Mouse (Mus musculus) intestine, embryonic 14.5 days (tissue): ENCODE data around the gene Disc1. TPM values are rescaled to one million over a fixed set of nuclear protein-coding genes. Genes with fewer than 3 reads are reported as not detected.

ENCODE experiments used
- ATAC-seq: fragments of 200-750 bp; cut with Nextera tagmentation; replicated peaks from 2 replicates; pipeline ENCODE4 v1.8.0; 2017; ENCODE audit warnings: low read depth, moderate number of reproducible peaks, moderate TSS enrichment, moderate library complexity; ENCODE audit not compliant: low FRiP score, low TSS enrichment
- DNase-seq: peaks from one replicate; pipeline ENCODE4 v3.0.0-alpha.2; 2018; ENCODE audit warnings: low spot score
- H3K27ac ChIP-seq: fragments of 300-500 bp; sonication (generic); 2 replicates; pipeline ENCODE4 v1.5.1; 2014; ENCODE audit warnings: low read depth, mild to moderate bottlenecking, control low read depth
- H3K27me3 ChIP-seq: fragments of 300-500 bp; sonication (generic); replicated peaks from 2 replicates; pipeline ENCODE4 v1.6.1; 2014; ENCODE audit warnings: low read length, control low read depth; ENCODE audit not compliant: control insufficient read depth, insufficient read depth
- H3K36me3 ChIP-seq: fragments of 300-500 bp; sonication (generic); 2 replicates; pipeline ENCODE4 v1.6.1; 2014; ENCODE audit warnings: low read length, control low read depth; ENCODE audit not compliant: control insufficient read depth, insufficient read depth
- H3K4me1 ChIP-seq: fragments of 300-500 bp; sonication (generic); replicated peaks from 2 replicates; pipeline ENCODE4 v1.6.1; 2014; ENCODE audit warnings: low read length, control low read depth, mixed read lengths; ENCODE audit not compliant: control insufficient read depth, insufficient read depth
- H3K4me2 ChIP-seq: fragments of 300-500 bp; sonication (generic); 2 replicates; pipeline ENCODE4 v1.6.1; 2014; ENCODE audit warnings: low read length
- H3K4me3 ChIP-seq: fragments of 300-500 bp; sonication (generic); 2 replicates; pipeline ENCODE4 v1.5.1; 2014; ENCODE audit warnings: low read depth, low read length, control low read depth, mixed read lengths
- H3K9ac ChIP-seq: fragments of 300-500 bp; sonication (generic); 2 replicates; pipeline ENCODE4 v1.6.1; 2014; ENCODE audit warnings: mild to moderate bottlenecking, low read length
- H3K9me3 ChIP-seq: fragments of 300-500 bp; sonication (generic); 2 replicates; pipeline ENCODE4 v1.6.1; 2016; ENCODE audit warnings: low read length, control low read depth; ENCODE audit not compliant: control insufficient read depth
- WGBS: fragments of 180-500 bp; shearing (Covaris S2); extraction: QIAGEN DNeasy Blood & Tissue Kit; methylation state at CpG from one replicate; pipeline ENCODE4 v1.1.7; 2014; 5-methylcytosine and 5-hydroxymethylcytosine counted together
- polyA plus RNA-seq: library from polyadenylated mRNA; unstranded; fragments of >200 nt; fragmentation: Nextera tagmentation; extraction: Ambion mirVana; gene quantifications from 2 replicates; pipeline ENCODE4 v1.2.1, GENCODE M21; 2014

Disc1 gene
- polyA plus RNA-seq, 1 experiment from 2014 or later = 2.5 TPM

DNA sequence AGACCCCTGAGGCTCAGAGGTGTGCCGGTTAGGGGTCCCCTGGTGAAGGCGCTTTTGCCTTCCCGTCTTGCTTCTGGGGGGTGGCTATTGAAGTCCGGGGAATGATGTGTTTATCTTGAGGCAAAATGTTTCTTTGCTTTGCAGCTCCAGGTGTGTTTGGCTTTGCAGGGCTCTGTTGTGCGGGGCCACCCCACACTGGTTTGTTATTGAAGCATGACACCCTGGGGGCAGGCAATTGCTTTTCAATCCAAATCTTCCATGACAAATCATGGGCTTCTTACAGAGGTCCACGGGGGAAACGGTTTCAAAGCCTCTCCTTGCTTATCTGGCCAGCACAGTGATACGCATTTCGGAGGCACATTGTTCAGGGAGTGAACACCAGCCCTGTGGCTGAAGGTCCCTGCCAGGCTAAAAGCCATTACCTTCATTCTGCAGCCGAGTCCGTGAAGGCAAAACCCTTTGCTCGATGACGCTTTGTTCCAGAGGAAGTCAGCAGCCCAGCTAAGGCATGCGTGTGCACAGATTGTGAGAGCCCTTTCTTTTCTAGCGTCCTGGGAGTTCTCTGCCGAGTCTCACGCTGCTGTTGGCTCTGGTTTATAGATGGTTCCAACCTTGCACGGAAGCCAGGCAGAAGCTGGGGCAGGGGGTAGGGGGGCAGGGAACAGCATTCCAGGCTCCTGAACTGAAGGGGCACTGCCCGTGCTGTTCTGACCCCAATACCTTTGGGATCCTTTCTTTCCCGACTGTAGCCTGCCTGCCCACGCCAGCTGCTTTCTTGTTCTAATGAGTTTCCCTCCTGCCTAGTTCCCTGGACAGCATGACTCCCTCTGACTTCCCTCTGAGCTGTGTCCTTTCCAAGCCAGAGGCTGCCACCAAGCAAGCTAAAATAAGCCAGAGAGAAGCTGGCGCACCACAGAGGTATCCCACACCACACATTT lies 182.2 kb downstream of the Disc1 start:
- DNase-seq (no peak), ATAC-seq (no peak)
- no peaks in the 10 kb centered on the region for H3K36me3 ChIP-seq
- H3K4me2 ChIP-seq = peak overlapping the region; percentile 44
- no peaks in the 10 kb centered on the region for H3K27me3 ChIP-seq
- H3K4me3 ChIP-seq = peak overlapping the region; percentile 3; the same call in 1 of the 2 replicates
- peaks cover 12% of the 10 kb centered on the region for H3K4me1 ChIP-seq
- 19% methylated on average over 22 of the region's 22 CpGs for WGBS
- no peaks in the 10 kb centered on the region for H3K9me3 ChIP-seq
- H3K9ac ChIP-seq = peak overlapping the region; percentile 34; the same call in 1 of the 2 replicates
- peak overlapping the region; percentile 34; the same call in 1 of the 2 replicates for H3K27ac ChIP-seq

DNA sequence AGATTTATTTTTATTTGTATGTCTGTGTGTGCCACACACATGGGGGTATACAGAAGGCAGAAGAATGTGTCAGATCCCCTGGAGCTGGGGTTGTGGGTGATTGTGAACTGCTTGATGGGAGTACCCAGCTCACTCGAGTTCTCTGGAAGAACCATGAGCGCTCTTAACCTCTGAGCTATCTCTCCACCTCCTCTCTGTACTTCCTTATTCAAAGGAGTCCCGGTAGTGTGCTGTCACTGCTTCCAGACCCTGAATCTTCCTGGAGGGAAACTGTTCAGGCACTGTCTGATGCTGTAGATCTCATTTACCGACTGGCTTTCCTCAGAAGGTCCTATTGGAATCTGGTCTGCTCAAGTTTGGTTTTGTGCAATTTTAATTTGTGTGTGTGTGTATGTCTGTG lies 186.8 kb downstream of the Disc1 start:
- Histone ChIP-seq H3K4me2 (no peak overlapping the region), H3K27ac (no peak overlapping the region; the same call in 1 of the 2 replicates)
- 49% methylated on average over 4 of the region's 4 CpGs for WGBS

DNA sequence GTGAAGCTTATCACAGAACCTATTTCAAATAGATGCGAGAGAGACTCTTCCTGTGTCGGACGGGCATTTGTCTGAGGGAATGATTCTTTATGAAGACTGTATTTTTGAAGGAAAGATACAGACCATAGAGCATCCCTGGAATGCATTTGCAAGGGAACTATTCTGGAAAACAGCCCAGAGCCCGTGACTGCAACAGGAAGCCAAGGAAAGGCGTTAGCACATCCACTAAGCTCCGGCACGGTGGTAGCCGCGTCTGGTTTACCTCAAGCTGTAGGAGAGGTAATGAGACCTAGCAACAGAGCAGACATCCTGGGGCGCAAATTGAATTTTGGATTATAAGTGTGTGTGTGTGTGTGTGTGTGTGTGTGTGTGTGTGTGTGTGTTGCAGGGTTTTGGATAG lies 188.4 kb downstream of the Disc1 start:
- ATAC-seq (peak; percentile 84), DNase-seq (peak; percentile 77)
- Histone ChIP-seq H3K4me3 (no peak overlapping the region), H3K4me1 (peaks cover 24% of the 10 kb centered on the region), H3K27me3 (no peaks in the 10 kb centered on the region), H3K9me3 (no peaks in the 10 kb centered on the region), H3K36me3 (no peaks in the 10 kb centered on the region), H3K27ac (peak overlapping the region; percentile 74), H3K9ac (no peak overlapping the region), H3K4me2 (peak overlapping the region; percentile 20; the same call in 1 of the 2 replicates)
- WGBS = 9% methylated on average over 10 of the region's 10 CpGs

More for the DNA sequence above, 186.8 kb downstream of the Disc1 start:
- ATAC-seq = no peak
- no peaks in the 10 kb centered on the region for H3K36me3 ChIP-seq
- no peaks in the 10 kb centered on the region for H3K9me3 ChIP-seq
- H3K4me3 ChIP-seq = no peak overlapping the region
- DNase-seq = no peak
- H3K4me1 ChIP-seq = peaks cover 29% of the 10 kb centered on the region
- H3K9ac ChIP-seq = no peak overlapping the region
- no peaks in the 10 kb centered on the region for H3K27me3 ChIP-seq

DNA sequence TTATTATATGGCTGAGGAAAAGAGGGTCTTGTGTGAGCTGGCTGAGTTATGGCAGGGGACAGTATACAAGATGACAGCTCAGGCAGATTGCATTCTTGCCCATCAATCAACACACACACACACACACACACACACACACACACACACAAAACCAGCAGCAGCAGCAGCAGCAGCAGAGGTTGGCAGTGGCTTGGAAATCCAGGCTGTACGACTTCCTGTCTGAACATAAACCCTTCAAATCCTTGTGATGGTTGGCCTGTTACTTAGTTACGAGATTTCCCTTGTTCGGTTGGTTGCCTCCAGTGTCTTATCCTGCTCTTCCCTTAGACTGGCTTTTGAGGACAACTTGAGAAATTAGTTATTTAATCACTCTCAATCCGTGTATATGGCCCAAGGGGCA lies 188.9 kb downstream of the Disc1 start:
- Histone ChIP-seq H3K4me1 (peaks cover 24% of the 10 kb centered on the region), H3K9me3 (no peaks in the 10 kb centered on the region), H3K36me3 (no peaks in the 10 kb centered on the region), H3K4me2 (peak overlapping the region; percentile 20; the same call in 1 of the 2 replicates), H3K27me3 (no peaks in the 10 kb centered on the region), H3K9ac (no peak overlapping the region), H3K4me3 (no peak overlapping the region), H3K27ac (peak overlapping the region; percentile 74; the same call in 1 of the 2 replicates)
- ATAC-seq (peak; percentile 21), DNase-seq (no peak)
- 23% methylated on average over 4 of the region's 4 CpGs for WGBS

GRCm38 (mm10) chr8:125246737-125247292 lies 192.8 kb downstream of the Disc1 start:
- H3K27me3 ChIP-seq = no peaks in the 10 kb centered on the region
- DNase-seq (no peak), ATAC-seq (no peak; the same call in 1 of the 2 replicates)
- H3K4me1 ChIP-seq = peaks cover 20% of the 10 kb centered on the region
- H3K9ac ChIP-seq = no peak overlapping the region
- H3K4me2 ChIP-seq = no peak overlapping the region
- H3K36me3 ChIP-seq = no peaks in the 10 kb centered on the region
- H3K9me3 ChIP-seq = no peaks in the 10 kb centered on the region
- 33% methylated on average over 7 of the region's 7 CpGs for WGBS
- no peak overlapping the region for H3K4me3 ChIP-seq
- 0 out of 2 replicates have a peak overlapping the region, but pooled peaks have one; percentile 33 for H3K27ac ChIP-seq

GRCm38 (mm10) chr8:125247349-125247748 lies 193.4 kb downstream of the Disc1 start:
- WGBS = 3% methylated on average over 1 of the region's 1 CpGs
- ATAC-seq (no peak; the same call in 1 of the 2 replicates), DNase-seq (no peak)

GRCm38 (mm10) chr8:125252946-125253345 lies 199.0 kb downstream of the Disc1 start:
- 94% methylated on average over 4 of the region's 4 CpGs for WGBS
- DNase-seq (no peak), ATAC-seq (no peak)
- Histone ChIP-seq H3K4me1 (peaks cover 8% of the 10 kb centered on the region), H3K9me3 (no peaks in the 10 kb centered on the region), H3K4me2 (no peak overlapping the region), H3K4me3 (no peak overlapping the region), H3K36me3 (no peaks in the 10 kb centered on the region), H3K27me3 (no peaks in the 10 kb centered on the region), H3K9ac (no peak overlapping the region), H3K27ac (no peak overlapping the region)

More at GRCm38 (mm10) chr8:125247349-125247748, 193.4 kb downstream of the Disc1 start:
- Histone ChIP-seq H3K36me3 (no peaks in the 10 kb centered on the region), H3K9ac (no peak overlapping the region), H3K27me3 (no peaks in the 10 kb centered on the region), H3K4me1 (peaks cover 15% of the 10 kb centered on the region), H3K4me2 (no peak overlapping the region), H3K27ac (no peak overlapping the region), H3K9me3 (no peaks in the 10 kb centered on the region), H3K4me3 (no peak overlapping the region)

DNA sequence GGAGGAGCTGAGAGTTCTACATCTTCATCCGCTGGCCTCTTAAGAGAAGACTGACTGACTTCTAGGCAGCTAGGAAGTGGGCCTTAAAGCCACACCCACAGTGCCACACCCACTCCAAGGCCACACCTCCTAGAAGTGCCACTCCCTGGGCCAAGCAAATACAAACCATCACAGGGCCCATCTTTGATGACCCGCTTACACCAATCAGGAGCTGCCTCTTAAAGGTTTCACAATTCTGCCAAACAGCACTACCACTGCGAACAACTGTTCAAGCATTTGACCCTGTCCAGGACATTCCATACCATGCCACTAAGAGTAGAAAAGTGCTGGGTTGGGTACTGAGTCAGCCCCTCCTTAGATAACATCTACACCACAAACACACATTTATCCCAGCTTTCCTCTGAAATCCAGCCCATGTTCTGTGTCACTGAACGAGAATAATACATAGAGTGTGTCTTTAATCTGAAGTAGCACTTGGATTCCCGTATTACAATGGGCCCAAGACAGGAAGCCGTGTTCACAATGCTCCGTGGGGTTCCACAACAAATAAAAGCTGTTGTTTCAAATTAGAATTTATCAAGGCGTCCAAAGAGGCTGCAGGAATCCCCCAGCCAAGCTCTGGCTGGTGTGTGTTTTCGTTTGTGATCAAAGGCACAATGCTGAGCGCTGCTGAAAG lies 199.6 kb downstream of the Disc1 start:
- ATAC-seq = peak; percentile 65
- no peaks in the 10 kb centered on the region for H3K9me3 ChIP-seq
- H3K4me1 ChIP-seq = peaks cover 8% of the 10 kb centered on the region
- peak overlapping the region; percentile 34 for H3K4me3 ChIP-seq
- peak overlapping the region; percentile 74 for H3K4me2 ChIP-seq
- H3K36me3 ChIP-seq = no peaks in the 10 kb centered on the region
- 54% methylated on average over 10 of the region's 10 CpGs for WGBS
- 0 out of 2 replicates have a peak overlapping the region, but pooled peaks have one; percentile 10 for H3K27ac ChIP-seq
- DNase-seq = no peak
- peak overlapping the region; percentile 37; the same call in 1 of the 2 replicates for H3K9ac ChIP-seq
- H3K27me3 ChIP-seq = no peaks in the 10 kb centered on the region
